Mouse (Mus musculus) bone marrow, adult 2 months (tissue): ENCODE results near the gene Anapc11. TPM values are rescaled to one million over a fixed set of nuclear protein-coding genes. Genes with fewer than 3 reads are reported as not detected.
A peak's percentile ranks its signal among the peaks of the same experiment; 100 is the strongest.
"Not testable (repeated sequence)": the region's sequence is repeated elsewhere in the genome, so short reads cannot be mapped to it uniquely, and the experiment has no call there.

Source experiments
- H3K27ac ChIP-seq: fragments of 200-500 bp; 2 replicates; pipeline ENCODE4 v1.5.1; 2012; ENCODE audit warnings: low read depth, mild to moderate bottlenecking, control low read depth, inconsistent platforms, low read length; ENCODE audit not compliant: control insufficient read depth, poor library complexity, insufficient read depth
- H3K4me1 ChIP-seq: fragments of 200-500 bp; 2 replicates; pipeline ENCODE4 v1.6.1; 2011; ENCODE audit warnings: low read length; ENCODE audit not compliant: control insufficient read depth, insufficient read depth
- H3K4me3 ChIP-seq: fragments of 200-500 bp; replicated peaks from 2 replicates; pipeline ENCODE3; 2011; ENCODE audit warnings: mild to moderate bottlenecking, low read depth, low read length, control low read depth; ENCODE audit not compliant: control insufficient read depth
- CTCF ChIP-seq: fragments of 200-500 bp; IDR thresholded peaks from 2 replicates; pipeline ENCODE4 v1.5.1; 2011; ENCODE audit warnings: low read length, control low read depth; ENCODE audit not compliant: control insufficient read depth, insufficient read depth
- POLR2A ChIP-seq: fragments of 200-500 bp; IDR thresholded peaks from 2 replicates; pipeline ENCODE4 v1.6.1; 2011; ENCODE audit warnings: low read depth, mild to moderate bottlenecking, control low read depth, low read length, borderline replicate concordance; ENCODE audit not compliant: control insufficient read depth
- WGBS: fragments of 180-500 bp; shearing (Covaris S2); methylation state at CpG from one replicate; pipeline ENCODE4 v1.1.7; 2018; 5-methylcytosine and 5-hydroxymethylcytosine counted together
- polyA plus RNA-seq: library from polyadenylated mRNA; stranded (reverse); fragments of >200 nt; gene quantifications from 2 replicates; pipeline ENCODE4 v1.2.4, GENCODE M21; 2011; ENCODE audit warnings: low replicate concordance; ENCODE audit not compliant: missing spikeins, insufficient read depth, insufficient read length

Gene Anapc11
- polyA plus RNA-seq, 1 experiment = 32.6 TPM

DNA sequence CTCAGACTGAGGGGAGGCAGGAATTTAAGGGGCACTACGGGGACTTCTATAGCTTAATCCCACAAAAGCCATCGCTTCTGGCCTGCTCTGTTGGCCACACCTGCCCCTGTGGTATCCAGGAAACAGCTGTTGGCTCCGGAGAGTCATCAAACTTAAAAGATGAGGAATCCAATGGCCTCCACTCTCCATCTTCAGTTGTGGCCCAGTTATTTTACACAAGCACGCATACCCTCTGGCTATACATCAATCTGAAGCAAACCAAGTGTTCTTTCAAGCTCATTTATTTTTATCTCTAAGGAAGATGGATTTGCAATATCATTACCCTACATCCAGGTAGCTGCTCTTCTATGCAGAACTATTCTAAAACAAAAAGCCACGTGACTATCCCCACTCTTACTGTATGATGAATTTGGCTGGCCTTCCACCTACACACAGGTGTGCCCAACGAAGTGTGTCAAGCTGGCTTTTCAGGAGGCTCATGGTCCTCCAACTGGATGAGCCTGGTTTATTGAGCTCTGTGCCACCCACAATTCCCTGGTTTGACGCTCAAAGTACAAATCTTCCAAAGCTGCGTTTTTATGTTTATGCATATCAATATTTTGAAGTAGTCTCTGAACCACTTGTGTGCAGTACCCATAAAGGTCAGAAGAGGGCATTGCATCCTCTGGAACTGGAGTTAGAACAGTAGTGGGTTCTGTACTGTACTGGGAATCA lies 15.8 kb upstream of the Anapc11 start:
- Histone ChIP-seq H3K4me1 (peaks cover 4% of the 10 kb centered on the region), H3K4me3 (peak overlapping the region; percentile 91), H3K27ac (peak overlapping the region; percentile 97)
- no peak for TF ChIP-seq CTCF
- TF ChIP-seq POLR2A = no peak
- 50% methylated on average over 8 of the region's 8 CpGs for WGBS

DNA sequence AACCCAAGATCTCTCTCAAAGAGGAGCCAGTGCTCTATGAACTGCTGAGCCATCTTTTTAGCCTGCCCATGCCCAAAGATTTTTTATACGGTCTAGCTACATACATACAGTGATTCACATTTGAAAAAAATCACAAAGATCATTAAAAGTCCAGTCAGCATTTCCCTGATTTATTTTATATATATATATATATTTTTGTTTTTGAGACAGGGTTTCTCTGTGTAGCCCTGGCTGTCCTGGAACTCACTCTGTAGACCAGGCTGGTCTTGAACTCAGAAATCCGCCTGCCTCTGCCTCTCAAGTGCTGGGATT lies 15.3 kb upstream of the Anapc11 start:
- not testable (repeated sequence) for H3K27ac ChIP-seq, H3K4me3 ChIP-seq, H3K4me1 ChIP-seq
- WGBS = 96% methylated on average over 2 of the region's 2 CpGs

DNA sequence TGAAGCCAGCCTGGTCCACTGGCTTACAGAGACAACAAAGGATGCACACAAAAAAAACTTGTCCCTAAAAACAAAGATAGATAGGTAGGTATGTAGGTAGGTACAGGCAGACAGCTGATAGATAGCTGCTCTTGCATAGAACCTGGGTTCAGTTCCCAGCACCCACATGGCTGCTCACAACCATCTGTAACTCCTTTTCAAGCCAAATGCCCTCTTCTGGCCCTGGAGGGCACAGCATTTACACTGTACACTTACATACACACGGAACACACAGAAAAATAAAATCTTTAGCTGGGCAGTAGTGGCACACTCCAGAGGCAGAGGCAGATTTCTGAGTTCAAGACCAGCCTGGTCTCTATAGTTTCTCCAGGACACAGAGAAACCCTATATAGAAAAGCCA lies 14.3 kb upstream of the Anapc11 start:
- Histone ChIP-seq H3K4me3 (no peak overlapping the region), H3K27ac (no peak overlapping the region), H3K4me1 (peaks cover 4% of the 10 kb centered on the region)
- 88% methylated on average over 1 of the region's 1 CpGs for WGBS
- TF ChIP-seq CTCF (no peak), POLR2A (no peak)

DNA sequence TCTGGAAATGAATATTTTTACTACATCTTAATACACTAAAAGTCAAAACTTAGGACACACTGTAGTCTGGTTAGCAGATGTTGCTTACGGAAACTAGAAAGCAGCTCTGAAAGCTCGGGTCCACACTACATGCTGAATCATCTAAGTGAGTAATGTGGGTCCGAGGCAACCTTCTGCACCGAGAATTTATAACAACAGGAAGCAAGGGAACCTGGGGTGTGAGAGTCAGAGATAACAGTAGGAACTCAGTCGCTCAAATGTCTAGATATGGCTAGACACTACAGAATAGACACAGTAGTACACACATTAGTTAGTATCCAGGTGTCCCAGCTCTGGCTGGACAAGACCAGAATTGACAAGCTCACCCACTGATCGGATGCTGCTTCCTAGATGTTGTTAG lies 9.7 kb upstream of the Anapc11 start:
- Histone ChIP-seq H3K27ac (no peak overlapping the region), H3K4me3 (no peak overlapping the region)
- WGBS = 34% methylated on average over 6 of the region's 6 CpGs

DNA sequence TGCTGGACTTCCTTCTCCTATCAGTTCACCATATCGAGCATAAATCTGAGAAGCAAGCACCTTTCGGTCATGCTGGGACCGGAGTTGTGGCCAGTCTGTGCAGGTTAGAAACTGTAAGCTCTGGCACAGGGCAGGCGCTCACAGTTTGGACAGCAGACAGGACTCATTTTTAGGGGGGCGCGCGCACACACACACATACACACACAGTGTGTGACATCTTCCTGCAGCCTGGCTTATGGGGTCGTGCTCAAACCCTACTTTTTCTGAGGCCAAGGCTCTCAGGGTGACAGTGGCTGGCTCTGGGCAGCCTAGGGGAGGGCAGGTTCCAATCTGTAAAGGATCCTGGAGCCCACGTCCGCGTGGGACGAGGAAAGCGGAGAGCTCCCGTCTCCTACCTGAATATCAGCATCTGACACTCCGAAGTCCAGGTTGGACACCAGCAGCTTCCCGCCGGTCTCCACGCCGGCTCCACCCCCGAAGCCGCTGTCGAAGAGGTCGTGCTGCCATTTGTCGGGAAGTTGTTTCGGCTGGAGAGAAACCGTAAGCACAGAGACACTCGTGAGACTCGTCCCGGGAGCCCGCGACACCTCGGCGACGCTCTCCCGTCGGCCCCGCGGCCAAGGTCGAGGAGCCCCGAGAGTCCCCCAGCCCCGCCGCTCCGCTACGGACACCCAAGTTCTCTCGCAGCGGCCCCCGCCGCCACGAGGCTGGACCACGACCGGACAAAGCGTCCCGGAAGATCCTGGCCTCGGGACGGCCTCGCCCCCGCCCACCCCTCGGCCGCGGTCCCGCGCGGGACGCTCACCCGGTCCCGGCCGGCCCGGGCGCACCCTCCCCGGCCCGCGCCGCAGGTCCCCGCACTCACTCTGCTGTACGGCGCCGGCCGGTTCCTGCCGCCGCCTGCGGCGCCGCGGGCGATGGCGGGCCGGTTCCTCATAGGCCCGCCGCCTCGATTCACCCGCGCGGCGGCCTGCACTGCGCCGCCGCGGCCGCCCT lies 683 bp upstream of the Anapc11 start:
- no peak for TF ChIP-seq POLR2A
- no peak for TF ChIP-seq CTCF
- 4% methylated on average over 96 of the region's 99 CpGs for WGBS
- H3K4me3 ChIP-seq = peak overlapping the region; percentile 95
- peak overlapping the region; percentile 95 for H3K27ac ChIP-seq
- H3K4me1 ChIP-seq = peaks cover 6% of the 10 kb centered on the region

More for the DNA sequence above, 9.7 kb upstream of the Anapc11 start:
- TF ChIP-seq CTCF (no peak), POLR2A (no peak)
- H3K4me1 ChIP-seq = no peaks in the 10 kb centered on the region

DNA sequence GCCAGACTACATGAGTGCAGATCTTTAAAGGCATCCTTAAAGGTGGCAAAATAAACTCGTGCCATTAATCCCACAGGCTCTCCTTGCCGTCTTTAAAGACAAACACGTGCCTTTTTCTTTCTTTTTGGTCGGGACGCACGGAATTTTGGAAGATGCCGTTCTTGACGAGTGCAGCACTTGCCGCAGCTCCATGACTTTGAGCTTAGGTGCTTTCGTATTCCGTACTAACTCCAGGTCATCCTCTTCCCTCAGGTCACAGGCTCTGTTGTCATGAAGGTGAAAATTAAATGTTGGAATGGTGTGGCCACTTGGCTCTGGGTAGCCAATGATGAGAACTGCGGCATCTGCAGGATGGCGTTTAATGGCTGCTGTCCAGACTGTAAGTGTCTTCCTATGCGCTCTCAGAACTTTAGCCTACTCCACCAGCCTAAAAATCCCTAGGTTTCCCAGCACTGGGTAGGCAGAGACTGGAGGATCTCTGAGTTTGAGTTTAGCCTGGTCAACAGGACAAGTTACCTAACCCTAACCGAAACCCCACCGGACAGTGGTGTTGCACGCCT lies 849 bp downstream of the Anapc11 start:
- TF ChIP-seq CTCF = no peak
- no peak for TF ChIP-seq POLR2A
- H3K4me1 ChIP-seq = peaks cover 6% of the 10 kb centered on the region
- peak overlapping the region; percentile 83 for H3K4me3 ChIP-seq
- WGBS = 43% methylated on average over 17 of the region's 17 CpGs
- H3K27ac ChIP-seq = peak overlapping the region; percentile 95

DNA sequence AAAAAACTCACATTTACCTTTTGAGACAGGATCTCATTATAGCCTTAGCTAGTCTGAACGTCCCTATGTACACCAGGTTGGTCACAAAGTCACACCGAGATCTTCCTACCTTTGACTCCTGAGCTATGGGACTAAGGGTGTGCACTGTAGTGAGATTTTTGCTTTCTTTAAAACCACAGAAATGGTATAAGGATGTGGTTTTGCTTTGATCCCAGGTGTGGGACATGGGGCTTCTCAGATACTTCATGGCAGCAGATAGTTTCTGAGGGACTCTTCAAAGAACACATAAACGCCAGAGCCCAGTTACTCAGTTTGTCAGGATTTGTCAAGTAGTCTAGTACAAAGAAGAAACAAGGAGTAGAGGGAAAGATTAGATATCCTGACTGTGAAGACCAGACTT lies 2.5 kb downstream of the Anapc11 start:
- Histone ChIP-seq H3K4me3 (no peak overlapping the region), H3K27ac (no peak overlapping the region), H3K4me1 (peaks cover 6% of the 10 kb centered on the region)
- WGBS = 63% methylated on average over 3 of the region's 3 CpGs
- TF ChIP-seq POLR2A = no peak
- no peak for TF ChIP-seq CTCF

DNA sequence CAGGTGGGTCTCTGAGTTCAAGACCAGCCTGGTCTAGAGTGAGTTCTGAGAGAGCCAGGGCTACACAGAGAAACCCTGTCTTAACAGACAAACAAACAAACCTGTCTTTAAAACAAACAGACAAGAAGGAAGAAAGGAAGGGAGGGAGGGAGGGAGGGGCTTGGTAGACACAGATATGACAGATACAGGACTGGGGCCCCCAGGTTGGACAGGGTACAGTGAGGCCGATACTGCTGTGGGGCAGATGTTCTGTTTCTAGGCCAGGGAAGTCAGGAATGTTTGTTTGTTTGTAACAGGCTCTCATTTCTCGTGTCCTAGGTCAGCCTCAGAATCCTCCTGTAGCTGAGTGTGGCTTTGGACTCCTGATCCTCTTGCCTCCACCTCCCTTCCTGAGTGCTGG lies 5.3 kb downstream of the Anapc11 start:
- H3K27ac ChIP-seq = no peak overlapping the region
- TF ChIP-seq CTCF (no peak), POLR2A (no peak)

More for the DNA sequence above, 5.3 kb downstream of the Anapc11 start:
- WGBS = 77% methylated on average over 2 of the region's 2 CpGs
- Histone ChIP-seq H3K4me1 (peaks cover 2% of the 10 kb centered on the region; the same call in 1 of the 2 replicates), H3K4me3 (no peak overlapping the region)
